ENCODE assay signal across 13 mouse cellular contexts in genomic region chr8:105514656-105515055, GRCm38 (mm10). TPM values are rescaled to one million over a fixed set of nuclear protein-coding genes. Genes with fewer than 3 reads are reported as not detected.
DNase-seq lines count a peak whose midpoint lies in the region; ATAC-seq lines count a peak whose summit lies in the region.
"Had no signal": no experiment of that assay in that cellular context is flagged by ENCODE, and none has a peak within 500 bp of the region (broad histone marks: within the 10 kb centered on the region; RNA-seq: fewer than 3 reads in every experiment).

No protein-coding gene starts in this region.

- peak; percentile 9; the same call in 1 of the 2 replicates for ATAC-seq in frontal cortex, adult (ENCODE audit: low TSS enrichment)
- no peak for ATAC-seq in liver, embryonic 11.5 days (replicated peaks; ENCODE audit: low FRiP score)
- no peak for ATAC-seq in kidney, embryonic 16.5 days (ENCODE audit: low FRiP score, low TSS enrichment)
- no peak for ATAC-seq in midbrain, embryonic 16.5 days

- H3K36me3 ChIP-seq in liver, embryonic 11.5 days (ENCODE audit: control insufficient read depth, insufficient read depth, low read length), result no peaks in the 10 kb centered on the region
- H3K36me3 ChIP-seq in kidney, embryonic 16.5 days (ENCODE audit: insufficient read depth, low read length), result no peaks in the 10 kb centered on the region
- no peaks in the 10 kb centered on the region for H3K36me3 ChIP-seq in midbrain, embryonic 16.5 days (ENCODE audit: control insufficient read depth, insufficient read depth, low read length)
- H3K36me3 ChIP-seq: kidney, embryonic 15.5 days had no signal

- H3K27me3 ChIP-seq in liver, embryonic 11.5 days (replicated peaks; ENCODE audit: control insufficient read depth, insufficient read depth, low read length), result peaks cover 34% of the 10 kb centered on the region
- H3K27me3 ChIP-seq in kidney, embryonic 16.5 days (ENCODE audit: insufficient read depth, low read length), result no peaks in the 10 kb centered on the region
- H3K27me3 ChIP-seq in midbrain, embryonic 16.5 days (ENCODE audit: control insufficient read depth, insufficient read depth, low read depth, low read length), result no peaks in the 10 kb centered on the region; the same call in 1 of the 2 replicates

- no peak overlapping the region for H3K27ac ChIP-seq in liver, embryonic 11.5 days (ENCODE audit: low read depth, low read length)
- H3K27ac ChIP-seq in kidney, embryonic 16.5 days (ENCODE audit: low read length), result no peak overlapping the region
- no peak overlapping the region for H3K27ac ChIP-seq in midbrain, embryonic 16.5 days (ENCODE audit: low read length)
- H3K27ac ChIP-seq: hindbrain, embryonic 14.5 days; kidney, embryonic 15.5 days; liver, embryonic 14.5 days had no signal

- no peak overlapping the region for H3K4me3 ChIP-seq in liver, embryonic 11.5 days (ENCODE audit: low read depth, low read length)
- H3K4me3 ChIP-seq in kidney, embryonic 16.5 days (ENCODE audit: low read length), result no peak overlapping the region
- H3K4me3 ChIP-seq in midbrain, embryonic 16.5 days (ENCODE audit: low read depth, low read length), result no peak overlapping the region
- H3K4me3 ChIP-seq: kidney, embryonic 15.5 days had no signal

- no peak for DNase-seq in frontal cortex, postnatal 14 days (ENCODE audit: low spot score in 2 of 2)
- DNase-seq in 3134 (ENCODE audit: extremely low read depth, insufficient read length, low spot score), result peak; percentile 34
- DNase-seq in adrenal gland, postnatal 25 days, result peak; percentile 65
- DNase-seq in heart, postnatal 36 days, result peak; percentile 39 to 55
- DNase-seq in liver, embryonic 11.5 days (ENCODE audit: low spot score), result no peak
- DNase-seq: cerebellum, postnatal 36 days had no signal

- H3K9me3 ChIP-seq in liver, embryonic 11.5 days (ENCODE audit: control insufficient read depth, low read length), result no peaks in the 10 kb centered on the region
- no peaks in the 10 kb centered on the region for H3K9me3 ChIP-seq in kidney, embryonic 16.5 days (ENCODE audit: low read length)
- H3K9me3 ChIP-seq in midbrain, embryonic 16.5 days (replicated peaks; ENCODE audit: control insufficient read depth, low read length, poor library complexity, severe bottlenecking), result no peaks in the 10 kb centered on the region
- H3K9me3 ChIP-seq: kidney, embryonic 15.5 days had no signal

- peaks cover 28% of the 10 kb centered on the region for H3K4me1 ChIP-seq in liver, embryonic 11.5 days (replicated peaks; ENCODE audit: control insufficient read depth, insufficient read depth, low read length)
- H3K4me1 ChIP-seq in kidney, embryonic 16.5 days (ENCODE audit: insufficient read depth, low read length), result peaks cover 50% of the 10 kb centered on the region
- H3K4me1 ChIP-seq in midbrain, embryonic 16.5 days (ENCODE audit: control insufficient read depth, insufficient read depth, low read length), result peaks cover 22% of the 10 kb centered on the region

- intact Hi-C loops in heart, postnatal 36 days (cut with DNase I), result loop anchor here (2.0 kb wide), 1 partner anchor 30 kb away; no protein-coding TSS in a partner anchor

- H3K9ac ChIP-seq in liver, embryonic 11.5 days (ENCODE audit: low read depth, low read length), result no peak overlapping the region
- H3K9ac ChIP-seq in kidney, embryonic 16.5 days (replicated peaks; ENCODE audit: low read length), result no peak overlapping the region
- H3K9ac ChIP-seq in midbrain, embryonic 16.5 days (ENCODE audit: low read depth, low read length), result no peak overlapping the region
- H3K9ac ChIP-seq: hindbrain, embryonic 14.5 days; kidney, embryonic 15.5 days; liver, embryonic 14.5 days had no signal

- WGBS in liver, embryonic 11.5 days, result 68% methylated on average over 5 of the region's 5 CpGs
- 66% methylated on average over 5 of the region's 5 CpGs for WGBS in kidney, embryonic 16.5 days
- WGBS in midbrain, embryonic 16.5 days, result 76% methylated on average over 5 of the region's 5 CpGs

- H3K4me2 ChIP-seq in liver, embryonic 11.5 days, result no peak overlapping the region
- H3K4me2 ChIP-seq in kidney, embryonic 16.5 days (replicated peaks; ENCODE audit: low read depth, low read length), result no peak overlapping the region
- no peak overlapping the region for H3K4me2 ChIP-seq in midbrain, embryonic 16.5 days (ENCODE audit: low read length)
- H3K4me2 ChIP-seq: hindbrain, embryonic 14.5 days; kidney, embryonic 15.5 days had no signal

RNA-seq across cellular contexts. Expression of gene Hsd11b2, which starts 3.9 kb away (rescaled TPM):
- 0.15 TPM in 1 of 2 replicates, not detected in the other for total RNA-seq in adrenal gland, postnatal 25 days (2021)
- not detected for total RNA-seq in heart, postnatal 36 days (2021)
- 13.8 and 16.4 TPM in 2 replicates for polyA plus RNA-seq in liver, embryonic 11.5 days (2014; fragmentation: Nextera tagmentation; extraction: Ambion mirVana)
- 39.3 and 39.9 TPM in 2 replicates for polyA plus RNA-seq in kidney, embryonic 16.5 days (2015; fragmentation: Nextera tagmentation; extraction: Ambion mirVana)
- polyA plus RNA-seq in midbrain, embryonic 16.5 days (2015; fragmentation: Nextera tagmentation; extraction: Ambion mirVana), result 2.7 and 3.6 TPM in 2 replicates
- total RNA-seq: left cerebral cortex, adult 8-10 months had no signal

RNA-seq across cellular contexts. Expression of gene Zdhhc1, which starts 18.0 kb away (rescaled TPM):
- total RNA-seq in adrenal gland, postnatal 25 days (2021), result 17.7 and 20.6 TPM in 2 replicates
- 10 to 100 TPM; 14.5 to 14.9 TPM for total RNA-seq in heart, postnatal 36 days (2021)
- 6.4 and 8.9 TPM in 2 replicates for polyA plus RNA-seq in liver, embryonic 11.5 days (2014; fragmentation: Nextera tagmentation; extraction: Ambion mirVana)
- 49.6 and 51.1 TPM in 2 replicates for polyA plus RNA-seq in kidney, embryonic 16.5 days (2015; fragmentation: Nextera tagmentation; extraction: Ambion mirVana)
- 33.6 and 38.4 TPM in 2 replicates for polyA plus RNA-seq in midbrain, embryonic 16.5 days (2015; fragmentation: Nextera tagmentation; extraction: Ambion mirVana)

RNA-seq across cellular contexts. Expression of gene Tppp3, which starts 43.3 kb away (rescaled TPM):
- total RNA-seq in adrenal gland, postnatal 25 days (2021), result 22.7 and 27.4 TPM in 2 replicates
- 10 to 100 TPM; 43.3 to 45.7 TPM for total RNA-seq in heart, postnatal 36 days (2021)
- polyA plus RNA-seq in liver, embryonic 11.5 days (2014; fragmentation: Nextera tagmentation; extraction: Ambion mirVana), result 3.1 and 3.2 TPM in 2 replicates
- polyA plus RNA-seq in kidney, embryonic 16.5 days (2015; fragmentation: Nextera tagmentation; extraction: Ambion mirVana), result 22.2 and 24.8 TPM in 2 replicates
- 153 and 159 TPM in 2 replicates for polyA plus RNA-seq in midbrain, embryonic 16.5 days (2015; fragmentation: Nextera tagmentation; extraction: Ambion mirVana)

RNA-seq across cellular contexts. Expression of gene Atp6v0d1, which starts 51.2 kb away (rescaled TPM):
- total RNA-seq in adrenal gland, postnatal 25 days (2021), result 108 and 110 TPM in 2 replicates
- 10 to 100 TPM; 51.7 to 53.4 TPM for total RNA-seq in heart, postnatal 36 days (2021)
- 74.2 and 76.3 TPM in 2 replicates for polyA plus RNA-seq in liver, embryonic 11.5 days (2014; fragmentation: Nextera tagmentation; extraction: Ambion mirVana)
- 106 and 111 TPM in 2 replicates for polyA plus RNA-seq in kidney, embryonic 16.5 days (2015; fragmentation: Nextera tagmentation; extraction: Ambion mirVana)
- 226 and 244 TPM in 2 replicates for polyA plus RNA-seq in midbrain, embryonic 16.5 days (2015; fragmentation: Nextera tagmentation; extraction: Ambion mirVana)

Comparison
In these comparisons a context has a peak if more than half of its experiments do, and no peak if none do; other contexts are left out.
1. DNase-seq: peak in 3134 (single experiment), adrenal gland, postnatal 25 days (single experiment) and heart, postnatal 36 days (2 of 2); none in frontal cortex, postnatal 14 days (0 of 2) and liver, embryonic 11.5 days (single experiment).